Mouse (Mus musculus): ENCODE results near the gene Lad1. TPM values are rescaled to one million over a fixed set of nuclear protein-coding genes. Genes with fewer than 3 reads are reported as not detected.

Gene Lad1
- total RNA-seq, 2 experiments from 2014 or later, result 7.3 to 10.3 TPM

Other genes starting within 250 kb of the Lad1 start
- 10 to 100 TPM; 53.9 to 54.8 TPM for gene Nav1, start 211.3 kb upstream of the Lad1 start, total RNA-seq (2021)
- gene Csrp1, start 98.5 kb upstream of the Lad1 start, total RNA-seq (2021), result 100 to 1,000 TPM; 262 to 267 TPM
- 10 to 100 TPM; 40.7 to 43.8 TPM for gene Phlda3, start 52.5 kb upstream of the Lad1 start, total RNA-seq (2021)
- 1,000 to 10,000 TPM; 2,021 to 2,289 TPM for gene Tnni1, start 39.2 kb upstream of the Lad1 start, total RNA-seq (2021)
- gene Tnnt2, start 17.8 kb downstream of the Lad1 start, total RNA-seq (2021), result 1,000 to 10,000 TPM; 6,684 to 7,230 TPM
- gene Pkp1, start 100.6 kb downstream of the Lad1 start, total RNA-seq (2021), result under 1 TPM; 0.10 to 0.11 TPM
- under 1 TPM in 1 of 2 experiments, not detected in 1; 0.14 TPM for gene Igfn1, start 187.7 kb downstream of the Lad1 start, total RNA-seq (2021)
- 10 to 100 TPM; 30.0 to 33.5 TPM for gene Tmem9, start 189.6 kb downstream of the Lad1 start, total RNA-seq (2021)
- not detected for gene Ascl5, start 232.2 kb downstream of the Lad1 start, total RNA-seq (2021)
- gene Cacna1s, start 234.2 kb downstream of the Lad1 start, total RNA-seq (2021), result 1 to 10 TPM; 1.2 to 1.8 TPM

Data from heart, postnatal 4 days (tissue).